Mouse (Mus musculus) stomach, postnatal 0 days (tissue): ENCODE results near the gene Drc3. TPM values are rescaled to one million over a fixed set of nuclear protein-coding genes. Genes with fewer than 3 reads are reported as not detected.

Source experiments
- ATAC-seq: fragments of 200-750 bp; cut with Nextera tagmentation; 2 replicates; pipeline ENCODE4 v1.8.0; 2017; ENCODE audit not compliant: low FRiP score, low TSS enrichment
- DNase-seq: peaks from one replicate; pipeline ENCODE4 v3.0.0-alpha.2; 2016; ENCODE audit warnings: low spot score
- H3K27ac ChIP-seq: fragments of 300-500 bp; sonication (generic); replicated peaks from 2 replicates; pipeline ENCODE4 v1.5.1; 2014; ENCODE audit warnings: mild to moderate bottlenecking, control low read depth
- H3K27me3 ChIP-seq: fragments of 300-500 bp; sonication (generic); 2 replicates; pipeline ENCODE4 v1.6.1; 2014; ENCODE audit warnings: low read length; ENCODE audit not compliant: control insufficient read depth, insufficient read depth
- H3K36me3 ChIP-seq: fragments of 300-500 bp; sonication (generic); 2 replicates; pipeline ENCODE4 v1.6.1; 2014; ENCODE audit warnings: low read length, mixed read lengths; ENCODE audit not compliant: control insufficient read depth, insufficient read depth
- H3K4me1 ChIP-seq: fragments of 300-500 bp; sonication (generic); replicated peaks from 2 replicates; pipeline ENCODE4 v1.6.1; 2014; ENCODE audit warnings: antibody characterized with exemption; ENCODE audit not compliant: control insufficient read depth, insufficient read depth
- H3K4me2 ChIP-seq: fragments of 300-500 bp; sonication (generic); replicated peaks from 2 replicates; pipeline ENCODE4 v1.6.1; 2014; ENCODE audit warnings: low read depth, mild to moderate bottlenecking, control low read depth, moderate library complexity
- H3K4me3 ChIP-seq: fragments of 300-500 bp; sonication (generic); 2 replicates; pipeline ENCODE4 v1.5.1; 2014; ENCODE audit warnings: low read depth, low read length, control low read depth
- H3K9ac ChIP-seq: fragments of 300-500 bp; sonication (generic); 2 replicates; pipeline ENCODE4 v1.6.1; 2014; ENCODE audit warnings: mild to moderate bottlenecking, low read length, control low read depth, mixed read lengths
- H3K9me3 ChIP-seq: fragments of 300-500 bp; sonication (generic); 2 replicates; pipeline ENCODE4 v1.6.1; 2016; ENCODE audit warnings: low read length; ENCODE audit not compliant: control insufficient read depth
- CTCF ChIP-seq: IDR thresholded peaks from 2 replicates; pipeline ENCODE4 v1.5.1; 2016; ENCODE audit warnings: antibody characterized with exemption, low read depth, mild to moderate bottlenecking, moderate library complexity
- EP300 ChIP-seq: optimal IDR thresholded peaks from 2 replicates; pipeline ENCODE3; 2016; ENCODE audit warnings: antibody characterized with exemption
- whole genome bisulfite sequencing: fragments of 180-500 bp; shearing (Covaris S2); extraction: QIAGEN DNeasy Blood & Tissue Kit; methylation state at CpG from one replicate; pipeline ENCODE4 v1.1.7; 2014; 5-methylcytosine and 5-hydroxymethylcytosine counted together
- polyA plus RNA-seq: library from polyadenylated mRNA; unstranded; fragments of >200 nt; fragmentation: Nextera tagmentation; extraction: Ambion mirVana; gene quantifications from 2 replicates; pipeline ENCODE4 v1.2.1, GENCODE M21; 2015

Gene Drc3
- polyA plus RNA-seq, 1 experiment from 2014 or later: 0.93 TPM

DNA sequence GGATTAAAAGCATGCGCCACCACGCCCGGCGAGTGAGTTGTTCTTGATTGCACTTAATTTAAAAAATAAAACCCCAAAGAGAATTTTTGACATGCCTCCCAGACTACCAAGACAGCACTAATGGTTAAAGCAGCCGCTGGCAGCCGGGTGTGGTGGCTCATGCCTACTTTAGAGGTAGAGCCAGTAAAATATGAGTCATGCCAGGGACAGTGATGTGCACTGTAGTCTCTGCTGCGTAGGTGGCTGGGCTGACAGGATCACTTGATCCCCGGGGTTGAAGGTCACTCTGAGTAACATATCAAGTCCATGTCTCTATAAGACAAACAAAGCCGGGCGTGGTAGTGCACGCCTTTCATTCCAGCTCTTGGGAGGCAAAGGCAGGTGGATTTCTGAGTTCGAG is 13.8 kb upstream of the Drc3 start:
- Histone ChIP-seq H3K9me3 (no peaks in the 10 kb centered on the region), H3K4me1 (no peaks in the 10 kb centered on the region), H3K36me3 (0 out of 2 replicates have a peak, but pooled peaks cover 2% of the 10 kb centered on the region), H3K9ac (no peak overlapping the region), H3K27ac (no peak overlapping the region), H3K4me2 (no peak overlapping the region), H3K27me3 (no peaks in the 10 kb centered on the region), H3K4me3 (no peak overlapping the region)
- DNase-seq (peak; percentile 50), ATAC-seq (peak; percentile 88)
- TF ChIP-seq EP300 (no peak), CTCF (no peak)
- WGBS: 68% methylated on average over 12 of the region's 12 CpGs

DNA sequence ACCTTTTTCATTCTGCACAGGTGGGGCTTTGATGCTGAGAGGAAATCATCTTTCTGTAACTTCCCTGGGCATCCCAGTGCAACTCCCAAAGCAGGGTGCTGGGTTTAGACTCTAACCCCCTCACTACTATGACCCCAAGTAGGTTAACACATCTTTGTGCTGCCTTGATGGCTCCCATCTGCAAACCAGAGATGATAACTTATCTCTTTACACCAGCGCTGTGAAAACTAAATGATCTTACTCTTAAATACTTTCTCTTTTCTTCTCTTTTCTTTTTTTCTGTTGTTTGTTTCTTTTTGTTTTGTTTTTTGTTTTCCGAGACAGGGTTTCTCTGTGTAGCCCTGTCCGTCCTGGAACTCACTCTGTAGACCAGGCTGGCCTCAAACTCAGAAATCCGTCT is 7.3 kb upstream of the Drc3 start:
- Histone ChIP-seq H3K4me2 (no peak overlapping the region), H3K9me3 (no peaks in the 10 kb centered on the region), H3K4me3 (no peak overlapping the region), H3K27me3 (no peaks in the 10 kb centered on the region), H3K27ac (no peak overlapping the region), H3K9ac (no peak overlapping the region), H3K4me1 (no peaks in the 10 kb centered on the region; the same call in 1 of the 2 replicates), H3K36me3 (no peaks in the 10 kb centered on the region)
- 84% methylated on average over 4 of the region's 4 CpGs for WGBS
- DNase-seq (no peak), ATAC-seq (no peak)
- no peak for TF ChIP-seq EP300
- TF ChIP-seq CTCF: no peak

DNA sequence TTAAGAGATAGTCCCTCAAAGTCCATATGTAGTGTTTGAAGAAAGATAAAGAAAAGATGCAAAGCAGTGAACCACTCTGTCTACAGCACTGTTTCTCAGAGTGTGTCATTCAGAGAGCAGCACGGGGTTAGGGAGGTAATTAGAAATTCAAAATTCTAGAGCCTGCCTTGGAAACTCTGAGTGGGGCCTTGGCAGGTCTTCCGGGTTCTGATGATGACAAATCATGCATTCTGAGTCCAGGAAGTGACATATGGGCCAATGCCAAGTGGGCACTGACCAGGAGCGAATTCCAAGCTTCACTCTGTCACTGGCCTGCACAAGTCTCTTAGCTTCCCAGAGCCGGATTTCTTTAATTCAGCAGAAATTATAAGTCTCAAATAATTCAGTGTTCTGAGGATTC is 6.6 kb upstream of the Drc3 start:
- Histone ChIP-seq H3K4me1 (no peaks in the 10 kb centered on the region; the same call in 1 of the 2 replicates), H3K27ac (no peak overlapping the region), H3K9ac (no peak overlapping the region), H3K4me2 (no peak overlapping the region), H3K27me3 (no peaks in the 10 kb centered on the region), H3K36me3 (no peaks in the 10 kb centered on the region), H3K9me3 (no peaks in the 10 kb centered on the region), H3K4me3 (no peak overlapping the region)
- WGBS: 50% methylated on average over 4 of the region's 4 CpGs
- DNase-seq (no peak), ATAC-seq (no peak)
- TF ChIP-seq CTCF: no peak
- TF ChIP-seq EP300: no peak

DNA sequence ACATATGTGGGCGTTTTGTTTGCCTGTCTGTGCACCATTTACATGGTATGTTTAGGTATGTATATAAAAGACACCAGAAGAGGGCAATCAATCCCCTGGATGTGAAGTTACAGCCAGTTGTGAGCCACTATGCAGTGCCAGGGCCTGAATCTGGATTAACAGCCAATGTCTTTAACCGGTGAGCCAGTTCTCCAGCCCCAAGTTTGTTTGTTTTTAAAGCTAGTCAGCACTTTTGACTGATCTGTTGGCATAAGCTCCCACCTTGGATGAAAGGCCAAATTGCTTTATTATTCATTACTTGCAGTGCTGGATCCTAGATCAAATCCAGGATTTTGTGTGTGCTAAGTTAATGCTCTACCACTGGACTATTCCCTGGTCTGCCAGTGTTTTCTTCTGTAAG is 1.7 kb upstream of the Drc3 start:
- TF ChIP-seq CTCF: peak; percentile 56
- no peak for TF ChIP-seq EP300
- DNase-seq (no peak), ATAC-seq (no peak)
- Histone ChIP-seq H3K4me1 (peaks cover 7% of the 10 kb centered on the region), H3K4me2 (peak overlapping the region; percentile 89), H3K27ac (peak overlapping the region; percentile 86), H3K4me3 (peak overlapping the region; percentile 63), H3K27me3 (no peaks in the 10 kb centered on the region), H3K9ac (peak overlapping the region; percentile 75; the same call in 1 of the 2 replicates), H3K36me3 (no peaks in the 10 kb centered on the region), H3K9me3 (no peaks in the 10 kb centered on the region)
- 49% methylated on average over 2 of the region's 2 CpGs for WGBS

DNA sequence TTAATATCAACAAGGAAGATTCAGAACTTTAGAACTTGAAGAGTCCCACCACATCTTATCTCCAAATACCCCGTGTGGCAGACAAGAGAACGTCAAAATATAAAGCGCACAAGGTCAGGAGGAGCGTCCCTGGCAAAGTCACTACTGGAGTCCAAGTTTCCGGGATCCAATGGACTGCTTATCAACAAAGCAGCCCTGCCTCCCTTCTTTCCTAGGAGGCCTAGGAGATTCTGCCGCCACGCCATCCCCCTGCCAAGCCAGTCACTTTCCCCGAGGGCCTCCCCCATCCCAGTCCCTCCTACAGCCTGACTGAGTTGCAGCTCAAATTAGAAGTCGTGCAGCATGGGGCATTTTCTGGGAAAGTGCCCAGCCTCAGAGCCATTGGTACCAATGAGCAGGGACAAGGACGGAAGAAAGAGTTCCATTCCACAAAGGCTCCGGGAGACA is 1.2 kb upstream of the Drc3 start:
- peak; percentile 48 for DNase-seq
- no peaks in the 10 kb centered on the region for H3K9me3 ChIP-seq
- no peak for TF ChIP-seq EP300
- no peak for TF ChIP-seq CTCF
- H3K27ac ChIP-seq: peak overlapping the region; percentile 86
- peak overlapping the region; percentile 89 for H3K4me2 ChIP-seq
- H3K4me3 ChIP-seq: peak overlapping the region; percentile 63
- peaks cover 7% of the 10 kb centered on the region for H3K4me1 ChIP-seq
- WGBS: 10% methylated on average over 11 of the region's 11 CpGs
- H3K9ac ChIP-seq: peak overlapping the region; percentile 75
- no peaks in the 10 kb centered on the region for H3K27me3 ChIP-seq
- ATAC-seq: no peak
- H3K36me3 ChIP-seq: no peaks in the 10 kb centered on the region

DNA sequence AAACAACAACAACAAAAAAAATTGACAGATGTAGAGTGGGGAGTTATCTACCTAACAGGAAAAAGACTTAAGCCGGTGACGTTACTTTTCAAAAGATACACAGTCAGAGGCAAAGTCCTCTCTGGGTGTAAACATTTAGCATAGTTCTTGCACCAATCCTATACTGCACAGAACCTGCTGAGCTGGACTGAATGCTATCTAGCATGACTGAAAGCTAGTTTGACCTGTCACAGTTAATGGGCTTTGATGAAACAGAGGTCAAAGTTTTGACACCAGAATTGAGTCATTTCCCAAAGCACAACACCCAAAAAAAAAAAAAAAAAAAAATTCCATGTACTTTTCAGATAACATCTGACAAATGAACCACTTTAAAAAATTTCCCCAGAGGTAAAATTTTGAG is 2.8 kb downstream of the Drc3 start:
- no peaks in the 10 kb centered on the region for H3K36me3 ChIP-seq
- TF ChIP-seq CTCF: no peak
- no peak for TF ChIP-seq EP300
- no peak overlapping the region for H3K4me3 ChIP-seq
- DNase-seq (no peak), ATAC-seq (no peak)
- H3K9me3 ChIP-seq: no peaks in the 10 kb centered on the region
- H3K4me1 ChIP-seq: peaks cover 9% of the 10 kb centered on the region
- H3K27ac ChIP-seq: no peak overlapping the region
- no peaks in the 10 kb centered on the region for H3K27me3 ChIP-seq
- H3K4me2 ChIP-seq: no peak overlapping the region
- 49% methylated on average over 2 of the region's 2 CpGs for WGBS
- H3K9ac ChIP-seq: no peak overlapping the region
